Mouse (Mus musculus): ENCODE data around the gene Zbtb7a.

GRCm38 (mm10) chr10:81174617-81175344 lies 39.8 kb downstream of the Zbtb7a start:
- peak; percentile 100 for TF ChIP-seq CTCF (IDR thresholded peaks at IDR 0.05; ENCODE audit: insufficient read depth, low read length)
- TF ChIP-seq POLR2A (IDR thresholded peaks at IDR 0.05; ENCODE audit: borderline replicate concordance, extremely low read depth, low read depth, low read length) = peak; percentile 41; the same call in 1 of the 2 replicates
